Mouse (Mus musculus): ENCODE measurements at regions not wholly inside any gene's neighbourhood (a gene's known extent, or its start where the extent isn't known, plus 50 kb on each side); places are given as distances from the start of the nearest gene placed in this dataset.

DNA sequence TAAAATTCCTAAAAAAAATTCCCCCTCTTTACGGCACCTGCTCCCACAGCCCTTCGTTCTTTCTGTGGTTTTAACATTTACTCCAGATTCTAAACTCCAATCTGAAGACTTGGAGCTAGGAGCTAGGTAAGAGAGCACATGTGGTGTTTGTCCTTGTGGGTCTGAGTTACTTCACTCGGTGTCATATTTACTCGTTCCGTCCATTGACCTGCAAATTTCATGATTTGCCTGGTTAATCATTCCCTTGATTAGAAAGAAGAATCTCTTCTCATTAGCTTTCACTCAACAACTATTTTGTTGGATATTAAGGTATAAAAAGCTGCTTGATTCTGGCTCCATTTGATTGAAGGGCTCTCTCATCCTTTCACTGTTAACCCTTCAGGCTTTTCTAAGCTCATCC is 231.6 kb upstream of the Hs6st1 start:
- TF ChIP-seq GATA4 (IDR thresholded peaks at IDR 0.05; ENCODE audit: insufficient replicate concordance, low read length) = no peak

DNA sequence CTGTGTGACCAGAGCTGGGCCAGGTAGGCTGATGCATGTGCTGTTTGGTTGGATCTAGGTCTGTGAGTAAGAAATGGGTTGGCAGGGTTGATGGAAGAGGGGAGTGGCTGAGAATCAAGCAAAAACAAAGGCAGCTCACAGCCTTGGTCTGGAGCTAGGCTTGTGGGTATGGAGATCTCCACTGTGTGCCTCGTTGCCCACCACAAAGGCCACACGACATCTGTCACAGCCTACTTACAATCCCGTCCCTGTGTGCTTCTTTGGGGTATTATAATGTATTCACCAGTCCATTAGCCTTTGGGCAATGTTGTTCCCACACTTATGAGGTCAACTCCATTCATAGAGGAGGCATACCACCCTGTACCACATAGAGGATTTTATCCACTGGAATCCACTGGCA is 229.6 kb upstream of the Hs6st1 start:
- no peak for TF ChIP-seq GATA4 (IDR thresholded peaks at IDR 0.05; ENCODE audit: insufficient replicate concordance, low read length)

DNA sequence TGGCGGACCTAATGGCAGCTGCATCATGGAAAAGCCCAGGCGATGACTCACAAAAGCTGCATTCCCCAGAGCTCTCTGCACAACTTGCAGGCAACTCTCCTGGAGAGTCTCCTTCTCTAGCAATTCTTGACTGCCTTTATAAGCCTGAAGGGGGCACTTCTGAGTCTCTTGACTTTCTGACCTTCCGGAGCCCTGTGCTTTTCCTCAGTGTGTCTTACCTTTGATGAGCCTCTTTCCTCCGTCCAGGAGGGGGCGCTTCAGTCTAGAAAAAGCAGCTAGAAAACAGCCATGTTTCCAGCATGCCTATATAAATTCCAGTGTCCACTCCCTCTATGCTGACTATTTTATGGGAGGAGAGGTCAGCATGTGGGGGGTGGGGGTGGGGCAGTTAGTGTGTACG is 228.8 kb upstream of the Hs6st1 start:
- TF ChIP-seq GATA4 (IDR thresholded peaks at IDR 0.05; ENCODE audit: insufficient replicate concordance, low read length) = no peak

DNA sequence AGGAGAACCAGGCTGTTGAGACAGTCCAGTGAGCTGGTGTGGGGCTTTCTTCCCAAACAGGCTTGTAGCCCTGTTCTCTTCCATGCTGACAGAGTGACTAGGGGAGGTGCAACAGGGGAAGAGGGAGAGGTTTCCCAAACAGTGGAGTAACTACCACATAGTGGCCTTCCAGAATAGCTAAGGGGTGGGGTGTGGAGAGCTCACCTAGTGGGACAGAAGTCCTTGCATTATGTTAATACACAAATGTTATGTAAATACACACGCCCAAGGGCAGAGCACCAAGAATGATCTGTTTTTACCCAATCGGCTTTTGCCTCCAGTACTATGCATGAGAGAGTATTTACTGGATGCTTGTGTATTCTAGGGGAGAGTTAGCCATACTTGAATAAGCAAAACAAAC is 226.6 kb upstream of the Hs6st1 start:
- TF ChIP-seq GATA4 (IDR thresholded peaks at IDR 0.05; ENCODE audit: insufficient replicate concordance, low read length) = no peak

DNA sequence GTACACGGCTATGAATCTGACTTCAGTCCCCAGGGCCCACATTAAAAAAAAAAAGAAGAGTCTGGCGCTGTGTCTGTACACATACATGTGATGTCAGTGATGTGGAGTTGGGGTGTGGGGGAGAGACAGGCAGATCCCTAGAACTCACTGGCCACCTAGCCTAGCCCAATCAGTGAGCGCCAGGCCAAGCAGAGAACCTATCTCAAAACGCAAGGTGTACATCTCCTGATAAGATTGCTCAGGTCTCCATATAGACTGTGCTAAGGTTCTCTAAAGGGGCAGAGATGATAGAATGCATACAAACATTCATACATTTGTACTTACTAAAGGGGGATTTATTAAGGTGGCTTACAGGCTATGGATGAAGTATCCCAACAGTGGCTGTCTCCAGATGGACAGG is 225.5 kb upstream of the Hs6st1 start:
- TF ChIP-seq GATA4 (IDR thresholded peaks at IDR 0.05; ENCODE audit: insufficient replicate concordance, low read length) = no peak

DNA sequence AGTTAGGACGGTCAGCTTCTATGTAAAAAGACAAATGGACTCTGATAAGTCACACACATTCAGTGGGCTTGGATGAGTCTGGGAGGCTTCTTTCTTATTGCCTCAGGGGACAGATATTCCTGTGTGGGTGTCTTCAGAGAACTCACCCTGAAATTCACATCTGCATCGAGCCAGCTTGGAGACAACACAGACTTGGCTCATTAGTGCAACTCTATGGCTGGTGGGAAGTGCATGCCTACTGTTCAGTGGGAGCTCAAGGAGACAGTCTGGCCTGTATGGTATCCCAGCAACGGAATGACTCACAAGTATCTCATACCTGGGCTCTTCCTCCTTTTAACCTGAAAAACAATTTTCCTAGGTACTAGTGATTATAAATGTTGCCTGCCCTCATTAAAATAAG is 224.6 kb upstream of the Hs6st1 start:
- no peak for TF ChIP-seq GATA4 (IDR thresholded peaks at IDR 0.05; ENCODE audit: insufficient replicate concordance, low read length)

DNA sequence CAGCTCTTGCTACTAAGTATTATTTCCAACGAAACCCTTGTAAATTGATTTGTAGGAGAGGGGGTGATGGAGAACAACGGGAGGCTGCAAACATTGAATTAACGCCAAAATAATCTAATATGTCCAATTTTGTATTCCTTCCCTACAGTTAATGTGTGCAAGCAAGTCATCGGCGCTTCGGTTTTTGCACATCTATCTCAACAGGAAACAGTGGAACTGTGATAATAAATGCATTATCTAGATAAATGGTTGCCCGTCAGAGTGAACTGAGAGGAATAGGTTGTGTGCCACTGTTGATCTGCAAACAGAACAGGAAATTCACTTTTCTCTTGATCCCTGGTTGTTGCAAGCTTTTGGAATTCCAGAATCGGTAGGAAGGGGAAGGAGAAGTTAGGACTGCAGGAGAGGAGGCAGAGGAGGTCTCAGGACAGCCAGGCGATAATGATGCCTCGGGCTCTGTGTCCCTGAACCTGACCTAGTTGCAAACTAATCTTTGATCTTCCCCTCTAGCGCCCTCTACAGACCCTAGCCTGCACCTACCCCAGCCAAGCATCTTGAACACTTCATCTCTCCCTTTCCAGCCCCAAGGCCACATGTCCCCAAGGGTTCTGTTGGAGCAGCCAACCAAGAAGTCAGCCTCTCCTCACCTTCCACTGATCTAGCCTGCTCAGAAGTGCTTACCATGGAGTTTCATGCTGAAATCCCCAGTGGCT is 221.8 kb upstream of the Hs6st1 start:
- no peak for TF ChIP-seq GATA4 (IDR thresholded peaks at IDR 0.05; ENCODE audit: insufficient replicate concordance, low read length)

DNA sequence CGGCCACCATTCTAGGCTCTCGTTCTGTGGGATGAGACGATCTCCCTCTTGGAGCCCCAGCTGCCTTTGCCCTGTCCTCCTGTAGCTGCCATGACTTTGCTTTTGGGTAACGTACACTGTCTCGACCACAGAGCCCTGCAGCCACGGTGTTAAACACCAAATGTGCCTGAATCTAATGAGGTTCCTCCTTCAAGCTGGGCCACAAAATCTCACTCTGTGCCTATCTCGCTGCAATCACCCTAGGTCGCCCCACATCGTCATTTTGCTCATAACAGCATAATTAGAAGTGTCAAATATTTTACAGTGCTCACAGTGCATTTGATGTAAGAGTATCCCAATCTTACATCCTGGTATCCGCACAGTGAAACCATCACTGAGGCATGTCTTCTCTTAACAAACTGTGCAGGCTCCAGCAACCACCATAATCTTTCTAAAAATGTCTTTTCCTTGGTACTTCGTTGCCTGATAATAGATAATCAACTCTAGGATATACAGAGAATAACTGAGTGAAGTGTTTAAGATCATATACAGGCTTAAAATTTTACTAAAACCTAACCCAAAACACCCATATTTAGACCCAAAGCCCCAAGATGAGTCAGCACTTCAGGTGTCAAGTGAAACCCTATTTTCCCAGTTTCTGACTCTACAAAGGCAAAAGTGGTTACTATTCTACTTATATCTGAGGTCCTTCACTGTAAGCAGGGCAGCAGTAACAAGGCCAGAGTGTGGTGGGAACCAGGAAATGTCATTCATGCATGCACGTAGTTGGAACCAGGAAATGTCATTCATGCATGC is 219.8 kb upstream of the Hs6st1 start:
- no peak for TF ChIP-seq GATA4 (IDR thresholded peaks at IDR 0.05; ENCODE audit: insufficient replicate concordance, low read length)

DNA sequence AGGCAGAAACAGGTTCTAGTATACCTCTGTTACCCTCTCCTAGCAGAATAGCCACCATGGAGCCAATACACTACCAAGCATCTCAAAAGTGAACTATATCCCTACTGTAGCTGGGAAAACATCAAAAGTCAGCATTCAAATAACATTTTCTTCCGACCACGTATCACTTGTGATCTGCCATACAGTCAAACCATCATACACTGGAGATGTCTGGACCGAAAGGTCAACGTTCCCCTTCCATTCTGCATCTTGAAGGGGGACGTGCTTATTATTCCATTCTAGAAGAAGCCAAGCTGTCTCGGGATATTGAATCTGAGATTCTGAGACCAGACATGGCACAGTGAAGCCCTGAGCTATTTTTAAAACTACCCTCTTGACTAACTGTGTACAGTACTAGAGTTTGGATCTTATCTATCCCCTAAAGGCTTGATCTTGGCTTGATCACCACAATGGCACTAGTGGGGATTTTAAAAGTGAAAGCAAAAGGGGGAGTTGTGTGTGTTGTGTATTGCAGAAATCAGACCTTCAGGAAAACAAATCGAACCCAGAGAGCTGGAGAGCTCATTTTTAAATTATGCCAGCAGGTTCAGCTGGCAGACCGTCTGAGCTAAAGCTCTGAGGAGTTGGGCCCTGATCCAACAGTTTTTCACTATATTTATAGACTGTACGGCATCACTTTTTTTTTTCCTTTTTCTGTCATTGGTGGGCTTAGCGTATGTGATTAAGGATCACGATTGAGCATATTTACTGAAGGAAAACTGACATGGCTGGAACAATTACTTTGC is 218.6 kb upstream of the Hs6st1 start:
- TF ChIP-seq GATA4 (IDR thresholded peaks at IDR 0.05; ENCODE audit: insufficient replicate concordance, low read length) = no peak

DNA sequence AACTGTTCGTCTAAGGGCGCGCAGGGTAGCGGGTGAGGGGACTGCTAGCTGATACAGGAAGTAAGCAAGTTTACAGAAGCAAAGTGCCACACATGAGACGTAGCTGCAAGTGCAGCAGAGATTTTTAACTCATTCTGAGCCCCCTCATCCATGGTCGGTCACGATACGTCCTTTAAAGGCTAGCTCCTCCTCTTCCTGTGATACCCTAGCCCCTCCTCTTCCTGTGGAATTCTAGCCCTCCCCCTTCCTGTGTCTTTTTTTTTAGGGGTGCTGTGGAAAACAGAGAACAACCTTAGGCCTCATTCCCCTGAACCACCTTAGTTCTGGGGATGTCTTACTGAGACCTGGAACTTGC is 218.0 kb upstream of the Hs6st1 start:
- TF ChIP-seq GATA4 (IDR thresholded peaks at IDR 0.05; ENCODE audit: insufficient replicate concordance, low read length) = no peak

DNA sequence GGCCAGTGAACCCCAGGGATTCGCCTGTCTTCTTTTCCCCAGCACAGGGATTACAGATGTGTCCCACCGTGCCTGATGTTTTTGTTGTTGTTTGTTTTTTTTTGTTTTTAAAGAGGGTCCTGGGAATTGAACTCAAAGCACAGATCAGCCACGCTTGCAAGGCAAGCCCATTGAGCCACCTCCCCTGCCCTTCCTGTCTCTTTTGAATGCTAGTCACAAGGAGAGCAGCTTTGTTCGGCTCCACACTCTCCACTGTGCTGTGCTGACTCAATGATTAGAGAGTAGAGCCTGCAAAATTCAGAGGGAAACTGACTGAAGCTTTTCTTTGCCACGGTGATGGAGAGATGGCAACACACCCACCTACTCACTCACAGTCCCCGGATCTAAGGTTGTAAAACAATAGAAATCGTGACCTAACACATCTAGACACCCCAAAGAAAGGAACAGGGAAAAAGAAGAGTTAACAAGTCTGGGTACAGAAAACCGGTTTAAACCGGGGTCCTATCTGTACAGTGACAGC is 217.6 kb upstream of the Hs6st1 start:
- TF ChIP-seq GATA4 (IDR thresholded peaks at IDR 0.05; ENCODE audit: insufficient replicate concordance, low read length) = no peak

DNA sequence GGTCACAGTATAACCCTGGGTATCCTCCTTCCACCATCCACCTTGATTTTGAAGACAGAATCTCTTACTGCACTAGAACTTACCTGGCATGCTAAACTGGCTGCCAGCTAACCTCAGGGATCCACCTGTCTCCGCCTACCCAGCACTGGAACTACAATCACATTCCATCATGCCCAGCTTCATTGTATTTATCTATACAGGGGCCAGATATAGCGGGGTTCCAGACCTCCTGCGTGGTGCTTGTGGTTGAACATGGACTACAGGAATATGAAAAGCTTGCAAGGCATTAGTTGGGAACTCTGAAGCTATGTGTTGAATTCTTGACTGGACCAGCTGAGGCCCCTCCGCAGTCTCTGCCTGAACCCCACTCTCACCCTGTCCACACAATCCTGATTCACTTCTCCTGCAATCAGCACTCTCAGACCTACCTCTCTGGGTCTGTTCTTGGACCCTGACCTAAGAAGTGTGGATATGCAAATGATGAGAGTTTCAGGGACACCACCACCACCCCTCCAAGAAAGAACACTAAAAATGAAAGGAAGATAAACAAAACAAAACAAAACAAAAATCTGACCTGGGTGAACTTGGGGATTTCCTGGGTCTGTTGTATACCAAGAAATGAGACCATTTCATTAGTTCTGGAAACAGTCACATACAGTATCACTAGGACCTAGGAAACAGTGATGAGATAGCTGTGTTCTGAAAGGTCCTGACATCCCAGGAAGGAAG is 216.4 kb upstream of the Hs6st1 start:
- TF ChIP-seq GATA4 (IDR thresholded peaks at IDR 0.05; ENCODE audit: insufficient replicate concordance, low read length) = no peak

DNA sequence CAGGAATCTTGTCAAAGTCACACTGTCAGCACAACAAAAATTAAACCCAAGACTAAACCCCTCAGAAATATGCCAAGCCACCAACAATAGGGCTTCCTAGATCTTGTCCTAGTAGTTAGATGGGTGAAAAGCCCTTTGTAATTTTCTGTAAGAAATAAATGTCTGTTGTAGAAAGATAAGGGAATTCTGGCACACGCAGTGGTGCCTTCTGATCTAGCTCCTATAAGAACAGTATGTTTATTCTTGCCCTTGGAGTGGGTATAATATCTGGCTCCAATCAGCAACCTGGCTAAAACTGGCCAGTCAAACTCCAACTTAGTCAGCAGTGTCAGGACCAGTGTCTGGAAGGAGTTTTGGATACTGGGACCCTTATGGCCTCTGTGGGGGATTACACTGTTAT is 215.2 kb upstream of the Hs6st1 start:
- TF ChIP-seq GATA4 (IDR thresholded peaks at IDR 0.05; ENCODE audit: insufficient replicate concordance, low read length) = no peak

DNA sequence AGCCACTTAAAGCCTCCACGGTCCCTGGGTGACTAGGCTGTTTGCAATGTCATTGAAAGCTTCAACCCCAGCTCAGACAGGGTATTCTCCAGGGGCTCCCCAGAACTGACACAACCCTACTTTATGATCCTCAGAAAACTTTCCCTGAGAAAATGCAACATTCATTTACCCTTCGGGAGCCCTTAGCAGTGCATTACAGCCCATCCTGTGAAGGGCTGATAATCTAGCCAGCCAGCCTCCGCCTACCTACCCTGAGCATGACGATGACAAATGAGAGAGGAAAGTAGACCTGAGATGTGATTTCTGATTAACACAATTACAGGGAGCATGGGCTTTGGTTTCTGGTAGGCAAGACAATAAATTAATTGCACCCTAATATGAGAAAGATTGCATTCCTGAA is 212.6 kb upstream of the Hs6st1 start:
- TF ChIP-seq GATA4 (IDR thresholded peaks at IDR 0.05; ENCODE audit: insufficient replicate concordance, low read length) = no peak

DNA sequence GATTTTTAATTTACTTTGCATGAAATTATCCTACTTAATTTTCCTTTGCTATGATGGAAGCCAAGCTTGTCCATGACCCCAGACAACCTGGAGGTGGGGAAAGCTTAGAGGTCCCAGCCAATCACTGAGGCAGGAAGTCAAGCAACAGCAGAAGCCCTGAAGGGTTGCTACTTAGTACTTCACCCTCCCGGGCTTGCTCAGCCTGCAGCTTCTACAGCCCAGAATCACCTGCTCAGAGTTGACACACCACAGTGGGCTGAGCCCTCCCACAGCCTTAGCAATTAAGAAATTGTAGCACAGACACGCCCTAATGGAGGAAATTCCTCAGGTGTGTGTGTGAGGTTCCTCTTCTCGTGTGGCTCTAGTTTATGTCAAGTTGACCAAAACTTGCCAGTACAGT is 209.9 kb upstream of the Hs6st1 start:
- TF ChIP-seq GATA4 (IDR thresholded peaks at IDR 0.05; ENCODE audit: insufficient replicate concordance, low read length) = no peak

All from liver, adult (tissue).